Mouse (Mus musculus) telencephalon, adult 2 months (tissue): ENCODE measurements at regions not wholly inside any gene's neighbourhood (a gene's known extent, or its start where the extent isn't known, plus 50 kb on each side); places are given as distances from the start of the nearest gene placed in this dataset.

Experiments used
- DNase-seq: peaks from one replicate; pipeline ENCODE4 v3.0.0-alpha.2; 2011; ENCODE audit warnings: low read depth, low spot score

DNA sequence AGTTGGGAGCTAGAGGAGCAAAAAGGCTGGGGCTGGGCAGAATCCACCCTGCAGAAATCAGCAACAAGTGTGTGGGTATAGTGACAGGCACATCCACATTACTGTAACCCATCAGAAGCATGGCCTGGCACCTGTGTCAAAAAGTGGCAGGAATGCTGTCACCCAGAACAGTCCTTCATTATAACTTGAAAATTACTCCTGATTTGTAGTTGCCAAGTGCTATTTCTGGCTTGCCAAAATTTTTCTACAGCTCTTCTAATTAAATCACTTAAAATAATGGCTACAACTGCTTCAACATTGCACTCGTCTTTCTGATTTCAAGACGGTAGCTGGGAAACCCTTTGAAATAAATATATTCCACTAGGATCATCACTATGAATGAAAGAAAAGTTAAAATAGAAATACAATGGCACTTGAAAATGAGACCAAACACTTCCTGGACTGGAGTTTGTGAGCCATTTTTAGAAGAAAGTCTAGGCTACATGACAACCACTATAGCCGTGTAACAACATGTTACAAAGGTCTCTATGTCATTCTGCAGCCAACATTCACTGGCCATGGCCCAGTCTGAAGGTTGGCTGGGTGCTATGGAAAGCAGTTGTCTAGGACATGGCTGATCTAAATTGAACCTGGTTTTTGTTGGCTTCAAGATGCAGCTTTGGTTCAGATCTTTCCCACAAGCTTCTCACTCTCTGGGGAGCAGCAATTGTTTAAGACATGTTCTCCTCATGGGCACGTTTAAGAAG lies 190.6 kb upstream of the Tapt1 start:
- no peak for DNase-seq

- peak; percentile 90 for DNase-seq
Measured at GRCm38 (mm10) chr5:44414441-44414840, 188.0 kb upstream of the Tapt1 start.

- DNase-seq: no peak
Measured at GRCm38 (mm10) chr5:44403300-44403699, 176.9 kb upstream of the Tapt1 start.

DNA sequence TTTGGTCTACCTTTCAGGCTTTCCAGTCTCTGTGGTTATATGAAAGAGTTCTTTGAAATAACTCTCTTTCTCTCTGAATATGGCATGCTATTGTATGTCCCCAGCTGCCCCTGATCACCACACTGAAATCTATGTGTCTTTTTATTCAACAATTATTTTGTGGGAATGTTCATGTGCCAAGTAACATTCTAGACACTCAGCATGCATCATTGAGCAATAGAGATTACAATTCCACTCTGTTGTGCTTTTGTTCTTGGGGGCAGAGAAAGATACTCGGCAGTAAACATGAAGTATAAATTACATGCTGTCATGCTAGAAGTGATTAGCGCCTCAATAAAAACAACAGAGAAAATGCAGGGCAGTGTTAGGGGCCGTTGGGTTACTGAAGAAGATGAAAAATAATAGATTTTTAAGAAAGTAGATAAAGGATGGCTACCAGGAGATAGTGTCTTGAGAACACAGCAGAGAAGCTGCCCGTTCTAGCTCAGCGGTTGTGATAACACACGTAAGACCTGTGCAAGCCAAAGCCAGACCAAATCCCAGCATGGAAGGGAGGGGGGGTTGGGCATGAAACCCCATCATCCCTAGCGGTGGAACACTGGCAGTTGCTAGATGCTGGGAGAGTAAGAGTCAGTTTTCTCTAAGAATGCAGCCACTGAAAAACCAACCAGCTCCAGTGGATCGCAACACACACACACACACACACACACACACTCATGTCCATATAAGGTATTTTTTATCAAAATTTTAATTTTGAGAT lies 174.3 kb upstream of the Tapt1 start:
- no peak for DNase-seq

GRCm38 (mm10) chr5:44387237-44387810 lies 160.9 kb upstream of the Tapt1 start:
- peak; percentile 36 for DNase-seq

DNA sequence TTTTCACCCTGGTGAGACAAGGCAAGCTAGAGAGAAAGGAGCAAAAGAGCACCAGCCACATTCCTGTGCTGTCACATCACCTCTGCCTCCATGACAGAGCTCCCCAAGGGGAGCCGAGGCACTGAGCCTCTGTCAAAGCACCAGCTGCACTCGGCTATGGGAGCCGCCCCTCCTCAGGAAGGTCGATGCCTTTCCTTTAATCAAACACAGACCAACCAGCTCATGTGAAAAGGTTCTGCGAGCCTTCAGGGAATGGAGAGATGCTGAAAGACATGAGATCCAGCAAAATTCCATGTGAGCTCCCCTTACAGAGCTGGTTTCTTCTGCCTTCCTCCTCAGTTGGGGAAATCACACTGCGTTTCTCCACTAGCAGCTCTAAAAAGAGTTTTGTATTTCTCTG lies 159.8 kb upstream of the Tapt1 start:
- no peak for DNase-seq

DNA sequence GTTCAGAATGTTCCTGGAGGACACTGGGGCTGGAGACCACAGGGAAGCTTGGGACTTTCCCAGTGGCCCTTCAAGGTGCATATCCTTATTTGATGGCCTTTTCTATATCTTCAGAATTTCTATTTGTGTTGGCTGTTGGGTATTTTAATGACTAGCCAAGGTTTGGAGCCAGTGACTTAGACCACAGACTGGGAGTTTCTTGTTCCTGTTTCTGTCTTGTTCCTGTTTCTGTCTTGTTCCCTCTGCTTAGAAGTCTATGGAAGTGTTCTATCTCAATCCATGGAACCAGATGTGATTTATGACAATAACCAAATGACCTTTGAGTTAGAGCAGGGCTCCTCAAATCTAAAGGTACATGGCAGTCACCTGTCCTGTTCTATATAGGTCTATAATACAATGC lies 156.6 kb upstream of the Tapt1 start:
- DNase-seq: no peak

GRCm38 (mm10) chr5:44370006-44370405 lies 143.6 kb upstream of the Tapt1 start:
- no peak for DNase-seq

- DNase-seq: no peak
Measured at GRCm38 (mm10) chr5:44352324-44352723, 125.9 kb upstream of the Tapt1 start.

- DNase-seq: no peak
Measured at GRCm38 (mm10) chr5:44341457-44342014, 115.1 kb upstream of the Tapt1 start.

DNA sequence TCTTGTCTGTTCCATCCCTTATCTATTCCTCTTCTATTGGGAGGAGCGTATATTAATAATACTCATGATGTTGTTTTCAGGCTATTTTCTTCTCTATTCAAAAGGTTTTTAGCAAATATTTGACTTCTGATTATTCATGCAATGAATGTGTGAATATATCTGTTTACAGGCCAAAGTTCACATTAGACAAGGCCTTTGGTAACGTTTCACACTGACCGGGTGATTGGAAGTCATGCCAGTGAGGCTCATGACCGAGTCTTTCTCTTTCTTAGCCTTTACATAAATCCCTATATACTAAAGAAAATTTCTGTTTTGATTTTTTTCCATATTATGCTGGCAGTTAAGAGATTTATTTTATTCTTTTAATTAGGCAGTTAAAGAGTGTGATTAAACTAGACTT lies 112.2 kb upstream of the Tapt1 start:
- DNase-seq: no peak

- DNase-seq: no peak
Measured at GRCm38 (mm10) chr5:44335756-44336155, 109.3 kb upstream of the Tapt1 start.

- DNase-seq: no peak
Measured at GRCm38 (mm10) chr5:44319626-44320025, 93.2 kb upstream of the Tapt1 start.

DNA sequence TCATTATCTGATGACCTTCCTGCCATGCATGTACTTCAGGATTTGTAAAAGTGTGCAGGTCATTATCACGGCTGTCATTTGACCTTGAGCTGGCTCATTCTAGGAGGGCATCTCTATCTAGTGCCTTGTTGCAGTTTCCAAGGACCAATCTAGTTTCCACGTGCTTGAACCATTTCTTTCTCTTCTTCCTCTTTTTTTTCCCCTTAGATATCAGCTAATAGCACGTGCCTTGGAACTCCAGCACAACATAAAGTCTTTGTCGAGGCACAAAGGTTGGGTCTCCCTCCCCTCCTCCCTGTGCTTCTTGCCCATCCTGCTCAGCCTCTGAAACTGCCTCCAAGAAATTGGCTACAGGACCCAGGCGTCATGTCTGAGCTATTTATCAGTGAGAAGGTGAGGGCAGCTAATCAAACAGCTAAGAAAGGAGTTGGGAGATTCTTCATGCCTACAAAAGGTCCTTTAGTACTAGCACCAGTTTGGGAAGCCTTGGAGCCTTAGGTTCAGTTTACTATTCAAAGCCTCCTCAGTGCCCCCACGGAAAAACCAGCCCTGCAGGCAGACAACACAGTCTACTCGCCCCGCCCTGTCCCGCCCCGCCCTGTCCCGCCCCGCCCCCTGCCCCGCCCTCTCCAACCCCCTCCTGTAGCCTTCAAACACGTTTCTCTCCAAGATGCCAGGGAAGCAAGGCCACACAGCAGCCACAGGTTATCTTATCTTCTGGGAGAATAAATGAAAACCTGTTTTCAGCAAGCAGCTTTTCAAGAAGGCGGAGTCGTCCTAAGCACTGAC lies 80.5 kb upstream of the Tapt1 start:
- no peak for DNase-seq

- peak; percentile 65 for DNase-seq
Measured at GRCm38 (mm10) chr5:44303886-44304855, 77.7 kb upstream of the Tapt1 start.

DNA sequence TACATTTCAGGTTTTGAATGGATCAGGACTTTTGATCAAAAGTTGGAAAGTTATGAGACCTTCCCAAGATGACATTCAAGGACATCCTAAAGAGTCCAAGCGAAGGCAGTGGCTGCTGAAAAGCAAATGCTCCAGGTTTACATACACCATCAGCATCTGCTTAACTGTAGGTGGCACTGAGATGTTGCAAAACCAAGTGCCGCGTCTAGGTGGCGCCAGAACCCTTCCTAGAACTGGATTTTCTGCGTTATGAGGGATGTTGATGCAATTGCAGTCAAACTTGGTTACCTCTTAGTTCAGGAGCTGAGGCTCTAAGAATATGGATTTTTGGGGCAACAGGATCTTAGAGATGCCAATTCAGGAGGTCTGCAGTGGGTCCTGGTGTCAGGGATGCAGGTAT lies 58.0 kb upstream of the Tapt1 start:
- peak; percentile 56 for DNase-seq
